Mouse (Mus musculus): ENCODE data around the gene Coq10a.

DNA sequence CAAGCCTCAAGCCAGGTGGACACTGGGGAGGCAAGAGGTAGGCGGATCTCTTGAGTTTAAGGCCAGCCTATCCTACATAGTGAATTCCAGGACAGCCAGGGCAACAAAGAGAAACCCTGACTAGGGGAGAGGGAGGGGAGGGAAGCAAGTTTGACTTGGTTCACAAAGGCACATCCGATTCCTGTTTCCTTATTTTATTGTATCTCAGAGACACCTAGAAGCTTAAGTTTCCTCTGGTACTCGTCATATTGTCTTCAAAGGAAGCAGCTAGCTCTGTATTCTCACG, 41.7 kb upstream of the Coq10a start:
- TF ChIP-seq CTCF (IDR thresholded peaks at IDR 0.05) (no peak), POLR2A (IDR thresholded peaks at IDR 0.05; ENCODE audit: insufficient read depth, low read depth, low read length) (no peak), EP300 (IDR thresholded peaks at IDR 0.05; ENCODE audit: insufficient read depth, low read depth, low read length) (no peak)

Data from heart, adult 2 months (tissue).